Mouse (Mus musculus) testis, adult 2 months (tissue): ENCODE measurements around the gene Tstd2. TPM values are rescaled to one million over a fixed set of nuclear protein-coding genes. Genes with fewer than 3 reads are reported as not detected.

ENCODE experiments used
- H3K27ac ChIP-seq: fragments of 200-500 bp; 2 replicates; pipeline ENCODE4 v1.5.1; 2012; ENCODE audit warnings: low read depth, low read length; ENCODE audit not compliant: control insufficient read depth, insufficient read depth
- H3K27me3 ChIP-seq: fragments of 200-500 bp; 2 replicates; pipeline ENCODE4 v1.6.1; 2012; ENCODE audit warnings: mild to moderate bottlenecking, low read length, moderate library complexity; ENCODE audit not compliant: control insufficient read depth, insufficient read depth
- H3K36me3 ChIP-seq: fragments of 200-500 bp; 2 replicates; pipeline ENCODE4 v1.6.1; 2012; ENCODE audit warnings: mild to moderate bottlenecking, low read length; ENCODE audit not compliant: control insufficient read depth, insufficient read depth
- H3K4me1 ChIP-seq: fragments of 200-500 bp; 2 replicates; pipeline ENCODE4 v1.6.1; 2012; ENCODE audit warnings: low read length; ENCODE audit not compliant: control insufficient read depth, insufficient read depth
- H3K4me3 ChIP-seq: fragments of 200-500 bp; 2 replicates; pipeline ENCODE4 v1.5.1; 2012; ENCODE audit warnings: low read depth, mild to moderate bottlenecking, low read length, moderate library complexity, mixed read lengths; ENCODE audit not compliant: control insufficient read depth
- CTCF ChIP-seq: fragments of 200-500 bp; IDR thresholded peaks from 2 replicates; pipeline ENCODE4 v1.5.1; 2012; ENCODE audit warnings: low read depth, mild to moderate bottlenecking, inconsistent platforms, low read length, moderate library complexity; ENCODE audit not compliant: control insufficient read depth, insufficient read depth, insufficient replicate concordance
- POLR2A ChIP-seq: fragments of 200-500 bp; IDR thresholded peaks from 2 replicates; pipeline ENCODE4 v1.6.1; 2012; ENCODE audit warnings: low read depth, mild to moderate bottlenecking, inconsistent platforms, low read length, moderate library complexity; ENCODE audit not compliant: control insufficient read depth
- polyA plus RNA-seq: library from polyadenylated mRNA; depleted of rRNA; stranded (reverse); fragments of >200 nt; gene quantifications from 2 replicates; pipeline ENCODE4 v1.2.3, GENCODE M21; 2012

The Tstd2 gene
- polyA plus RNA-seq, 1 experiment, result 7.9 TPM

DNA sequence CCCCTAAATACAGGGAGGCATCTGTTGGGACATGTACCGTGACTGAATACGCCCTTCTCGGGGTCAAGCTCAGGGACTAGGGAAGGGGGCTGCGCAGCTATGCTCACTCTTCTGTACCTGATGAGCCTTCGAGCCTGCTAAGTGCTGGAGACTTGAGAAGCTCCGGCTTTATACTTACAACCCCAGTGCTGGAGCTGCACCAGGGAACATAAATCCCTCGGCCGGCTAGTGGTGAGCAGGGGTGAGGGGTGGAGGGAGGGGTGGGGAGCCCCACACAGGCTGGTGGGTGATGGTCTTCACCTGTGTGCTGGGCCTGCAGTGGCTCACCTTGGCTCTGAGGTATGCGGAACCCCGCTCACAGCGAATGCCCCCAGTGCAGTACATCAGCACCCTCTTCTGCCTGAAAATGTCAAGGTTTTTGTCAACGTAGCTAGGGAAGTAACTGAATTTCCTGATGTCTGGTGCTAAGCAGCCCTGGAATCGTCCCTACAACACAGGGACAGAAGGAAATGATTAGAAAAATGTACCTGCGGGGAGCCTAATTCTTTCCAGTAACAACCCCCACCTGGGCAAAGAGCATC, 18.9 kb downstream of the Tstd2 start:
- Histone ChIP-seq H3K27ac (no peak overlapping the region), H3K27me3 (no peaks in the 10 kb centered on the region), H3K36me3 (peaks cover 9% of the 10 kb centered on the region), H3K4me3 (no peak overlapping the region), H3K4me1 (no peaks in the 10 kb centered on the region; the same call in 1 of the 2 replicates)
- TF ChIP-seq POLR2A (no peak), CTCF (no peak)

DNA sequence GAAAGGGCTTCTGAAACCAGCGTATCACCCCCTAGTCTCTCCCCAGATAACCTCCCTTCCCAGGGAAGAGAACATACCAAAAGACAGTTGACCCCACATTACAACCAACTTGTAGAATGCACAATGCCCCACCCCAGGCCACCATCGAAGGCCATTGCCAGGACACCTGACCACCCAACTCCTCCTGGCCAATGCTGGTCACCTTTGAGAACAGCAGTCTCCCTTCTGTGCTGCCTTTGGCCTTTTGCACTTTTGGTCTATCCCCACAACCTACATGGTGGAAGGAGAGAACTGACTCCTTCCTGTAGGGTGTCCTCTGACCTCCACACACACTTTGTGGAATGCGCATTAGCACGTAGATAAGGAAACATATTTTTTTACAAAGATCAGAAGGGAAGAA, 21.0 kb downstream of the Tstd2 start:
- no peaks in the 10 kb centered on the region for H3K27me3 ChIP-seq
- H3K36me3 ChIP-seq, result peaks cover 7% of the 10 kb centered on the region
- H3K4me3 ChIP-seq, result no peak overlapping the region
- TF ChIP-seq POLR2A (no peak), CTCF (no peak)
- H3K27ac ChIP-seq, result no peak overlapping the region
- H3K4me1 ChIP-seq, result no peaks in the 10 kb centered on the region; the same call in 1 of the 2 replicates

DNA sequence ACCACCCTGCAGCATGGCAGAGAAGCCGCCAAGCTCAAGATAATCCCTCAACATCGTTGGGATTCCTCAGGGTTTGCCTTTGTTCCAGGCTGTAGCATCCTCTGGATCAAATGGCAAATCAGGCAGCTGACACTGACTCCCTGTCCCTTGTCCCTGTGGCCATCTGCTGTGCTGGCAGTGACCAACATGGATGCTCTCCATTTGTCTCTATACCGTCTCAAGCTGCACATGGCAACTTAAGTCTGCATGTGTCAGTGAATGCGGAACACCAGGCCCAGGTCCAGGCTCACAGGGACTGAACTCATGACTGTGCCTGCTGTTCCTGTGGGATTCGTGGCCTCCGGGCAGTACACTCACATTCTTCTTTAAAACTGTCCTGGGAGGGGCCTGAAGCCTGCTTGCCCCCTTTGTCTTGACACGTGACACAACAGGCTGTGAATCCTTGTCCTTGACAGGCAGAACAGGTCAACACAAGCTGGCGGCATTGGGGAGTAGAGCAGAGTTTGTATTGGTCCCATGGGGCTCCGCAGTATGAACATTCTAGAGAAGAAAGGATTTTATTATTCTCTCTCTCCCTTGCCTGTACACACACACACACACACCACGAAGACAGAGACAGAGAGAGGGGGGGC, 21.8 kb downstream of the Tstd2 start:
- Histone ChIP-seq H3K27ac (no peak overlapping the region), H3K36me3 (peaks cover 7% of the 10 kb centered on the region), H3K4me3 (no peak overlapping the region), H3K4me1 (no peaks in the 10 kb centered on the region; the same call in 1 of the 2 replicates), H3K27me3 (no peaks in the 10 kb centered on the region)
- TF ChIP-seq CTCF, result no peak
- no peak for TF ChIP-seq POLR2A

DNA sequence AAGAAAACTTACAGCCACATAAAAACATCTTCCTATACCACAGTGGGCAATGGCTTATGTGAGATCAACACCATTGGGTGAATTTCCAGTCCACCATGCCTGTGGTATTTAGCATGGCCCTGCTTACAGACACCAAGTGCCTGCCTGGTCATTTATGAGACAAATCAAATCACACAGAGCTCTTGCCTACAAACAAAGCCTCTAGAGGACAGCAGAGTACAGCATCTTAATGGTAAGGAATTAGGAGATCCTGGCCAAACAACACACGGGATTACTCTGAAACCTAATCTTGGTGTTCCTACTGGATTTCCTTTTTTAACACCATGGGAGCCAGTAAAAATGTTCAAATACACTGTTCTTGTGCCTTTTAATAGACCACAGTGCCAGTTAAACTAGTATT, 23.2 kb downstream of the Tstd2 start:
- Histone ChIP-seq H3K27ac (no peak overlapping the region), H3K4me3 (no peak overlapping the region), H3K4me1 (no peaks in the 10 kb centered on the region; the same call in 1 of the 2 replicates), H3K27me3 (no peaks in the 10 kb centered on the region), H3K36me3 (peaks cover 7% of the 10 kb centered on the region)
- TF ChIP-seq CTCF (no peak), POLR2A (no peak)

DNA sequence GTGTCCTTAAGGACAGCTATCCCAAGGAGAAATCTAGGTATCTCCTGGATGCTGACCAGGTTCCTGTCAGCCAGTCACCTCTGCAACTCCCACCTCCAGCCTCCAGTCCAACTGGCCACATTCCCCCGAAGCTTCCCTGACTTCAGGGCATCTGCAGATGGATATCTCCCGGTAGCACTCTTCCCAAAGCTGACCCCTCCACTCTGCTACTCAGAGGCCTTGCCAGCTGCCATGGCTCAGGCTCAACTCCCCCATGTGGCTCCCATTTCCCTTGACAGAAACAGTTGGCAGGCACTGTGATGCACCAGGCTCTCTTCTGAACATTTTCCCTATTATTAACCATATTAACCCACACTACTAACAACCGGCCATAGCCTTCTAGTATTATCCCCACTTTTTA, 27.1 kb downstream of the Tstd2 start:
- peaks cover 2% of the 10 kb centered on the region for H3K36me3 ChIP-seq
- H3K27ac ChIP-seq, result no peak overlapping the region
- H3K4me1 ChIP-seq, result no peaks in the 10 kb centered on the region
- H3K27me3 ChIP-seq, result no peaks in the 10 kb centered on the region
- no peak overlapping the region for H3K4me3 ChIP-seq
- TF ChIP-seq POLR2A (no peak), CTCF (no peak)

DNA sequence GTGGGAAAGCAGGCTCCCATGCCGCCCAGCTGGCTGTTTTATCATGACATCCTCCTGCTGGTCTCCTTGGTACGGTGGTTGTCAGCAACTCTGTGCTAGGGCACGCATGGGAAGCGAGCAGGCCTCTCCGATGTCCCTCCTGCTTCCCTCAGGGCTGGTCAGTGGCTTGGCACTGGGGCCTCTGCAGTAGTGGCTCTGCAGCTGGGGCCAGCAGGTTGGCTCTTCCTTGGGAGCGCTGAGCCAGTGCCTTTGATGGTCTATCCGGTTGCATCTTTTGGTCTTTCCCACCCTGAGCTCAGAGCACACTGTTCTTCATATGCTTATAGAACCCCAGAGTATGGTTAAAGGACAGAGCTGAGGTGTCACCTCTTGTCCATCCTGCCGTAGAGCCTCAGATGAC, 28.4 kb downstream of the Tstd2 start:
- no peak for TF ChIP-seq CTCF
- TF ChIP-seq POLR2A, result no peak
- Histone ChIP-seq H3K27ac (no peak overlapping the region), H3K36me3 (no peaks in the 10 kb centered on the region), H3K4me1 (no peaks in the 10 kb centered on the region), H3K27me3 (no peaks in the 10 kb centered on the region), H3K4me3 (no peak overlapping the region)

DNA sequence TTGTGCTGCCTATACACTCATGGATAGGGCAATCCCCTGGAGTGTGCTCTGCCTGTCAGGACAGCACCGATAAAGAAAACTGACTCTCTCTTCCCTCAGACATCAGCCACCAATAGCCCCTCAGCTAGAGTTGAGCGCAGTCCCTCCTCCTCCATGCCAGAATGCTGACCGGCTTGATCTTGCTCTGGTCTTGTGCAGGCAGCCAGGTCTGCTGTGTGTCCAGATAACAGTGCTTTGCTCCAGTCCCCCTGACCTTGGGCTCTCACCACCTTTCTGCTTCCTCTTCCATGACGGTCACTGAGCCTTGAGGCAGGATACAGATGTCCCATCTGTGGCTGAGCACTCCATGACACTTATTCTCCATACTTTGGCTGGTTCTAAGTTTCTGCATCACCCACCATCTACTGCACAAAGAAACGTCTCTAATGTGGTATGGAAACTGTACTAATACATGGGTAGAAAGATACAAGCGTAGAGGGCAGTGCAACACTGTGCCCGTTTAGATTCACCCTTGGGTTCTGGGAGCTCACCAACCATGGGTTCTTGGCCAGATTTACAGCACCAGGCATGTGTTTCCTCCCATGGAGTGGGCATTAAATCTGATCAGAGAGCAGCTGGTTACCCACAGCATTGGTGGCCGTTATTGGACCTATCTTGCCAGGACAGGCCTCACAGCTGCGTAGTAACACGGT, 36.3 kb downstream of the Tstd2 start:
- no peaks in the 10 kb centered on the region for H3K36me3 ChIP-seq
- H3K27me3 ChIP-seq, result no peaks in the 10 kb centered on the region
- H3K27ac ChIP-seq, result no peak overlapping the region
- no peaks in the 10 kb centered on the region; the same call in 1 of the 2 replicates for H3K4me1 ChIP-seq
- TF ChIP-seq POLR2A, result no peak
- no peak for TF ChIP-seq CTCF
- H3K4me3 ChIP-seq, result no peak overlapping the region
